Mouse (Mus musculus) intestine, embryonic 14.5 days (tissue): ENCODE data around the gene Nsun7. TPM values are rescaled to one million over a fixed set of nuclear protein-coding genes. Genes with fewer than 3 reads are reported as not detected.

Source experiments
- ATAC-seq: fragments of 200-750 bp; cut with Nextera tagmentation; replicated peaks from 2 replicates; pipeline ENCODE4 v1.8.0; 2017; ENCODE audit warnings: low read depth, moderate number of reproducible peaks, moderate TSS enrichment, moderate library complexity; ENCODE audit not compliant: low FRiP score, low TSS enrichment
- DNase-seq: peaks from one replicate; pipeline ENCODE4 v3.0.0-alpha.2; 2018; ENCODE audit warnings: low spot score
- H3K27ac ChIP-seq: fragments of 300-500 bp; sonication (generic); 2 replicates; pipeline ENCODE4 v1.5.1; 2014; ENCODE audit warnings: low read depth, mild to moderate bottlenecking, control low read depth
- H3K27me3 ChIP-seq: fragments of 300-500 bp; sonication (generic); replicated peaks from 2 replicates; pipeline ENCODE4 v1.6.1; 2014; ENCODE audit warnings: low read length, control low read depth; ENCODE audit not compliant: control insufficient read depth, insufficient read depth
- H3K36me3 ChIP-seq: fragments of 300-500 bp; sonication (generic); 2 replicates; pipeline ENCODE4 v1.6.1; 2014; ENCODE audit warnings: low read length, control low read depth; ENCODE audit not compliant: control insufficient read depth, insufficient read depth
- H3K4me1 ChIP-seq: fragments of 300-500 bp; sonication (generic); replicated peaks from 2 replicates; pipeline ENCODE4 v1.6.1; 2014; ENCODE audit warnings: low read length, control low read depth, mixed read lengths; ENCODE audit not compliant: control insufficient read depth, insufficient read depth
- H3K4me2 ChIP-seq: fragments of 300-500 bp; sonication (generic); 2 replicates; pipeline ENCODE4 v1.6.1; 2014; ENCODE audit warnings: low read length
- H3K4me3 ChIP-seq: fragments of 300-500 bp; sonication (generic); 2 replicates; pipeline ENCODE4 v1.5.1; 2014; ENCODE audit warnings: low read depth, low read length, control low read depth, mixed read lengths
- H3K9ac ChIP-seq: fragments of 300-500 bp; sonication (generic); 2 replicates; pipeline ENCODE4 v1.6.1; 2014; ENCODE audit warnings: mild to moderate bottlenecking, low read length
- H3K9me3 ChIP-seq: fragments of 300-500 bp; sonication (generic); 2 replicates; pipeline ENCODE4 v1.6.1; 2016; ENCODE audit warnings: low read length, control low read depth; ENCODE audit not compliant: control insufficient read depth
- WGBS: fragments of 180-500 bp; shearing (Covaris S2); extraction: QIAGEN DNeasy Blood & Tissue Kit; methylation state at CpG from one replicate; pipeline ENCODE4 v1.1.7; 2014; 5-methylcytosine and 5-hydroxymethylcytosine counted together
- polyA plus RNA-seq: library from polyadenylated mRNA; unstranded; fragments of >200 nt; fragmentation: Nextera tagmentation; extraction: Ambion mirVana; gene quantifications from 2 replicates; pipeline ENCODE4 v1.2.1, GENCODE M21; 2014

Gene Nsun7
- polyA plus RNA-seq, 1 experiment from 2014 or later, result 0.22 TPM

- H3K4me1 ChIP-seq, result no peaks in the 10 kb centered on the region
- H3K9me3 ChIP-seq, result no peaks in the 10 kb centered on the region
- no peaks in the 10 kb centered on the region for H3K36me3 ChIP-seq
- ATAC-seq (no peak), DNase-seq (no peak)
- no peak overlapping the region for H3K27ac ChIP-seq
- no peak overlapping the region for H3K4me3 ChIP-seq
- H3K9ac ChIP-seq, result no peak overlapping the region
- WGBS, result 80% methylated on average over 2 of the region's 2 CpGs
- no peaks in the 10 kb centered on the region for H3K27me3 ChIP-seq
- H3K4me2 ChIP-seq, result no peak overlapping the region
These were observed 2.8 kb downstream of the Nsun7 start for GRCm38 (mm10) chr5:66262475-66262874.

- H3K9me3 ChIP-seq, result no peaks in the 10 kb centered on the region
- no peak overlapping the region for H3K9ac ChIP-seq
- H3K27me3 ChIP-seq, result no peaks in the 10 kb centered on the region
- ATAC-seq (no peak), DNase-seq (peak; percentile 60)
- no peaks in the 10 kb centered on the region for H3K4me1 ChIP-seq
- H3K4me2 ChIP-seq, result no peak overlapping the region
- no peak overlapping the region for H3K27ac ChIP-seq
- 37% methylated on average over 4 of the region's 4 CpGs for WGBS
- H3K36me3 ChIP-seq, result no peaks in the 10 kb centered on the region
- no peak overlapping the region for H3K4me3 ChIP-seq
These were observed 3.7 kb downstream of the Nsun7 start for GRCm38 (mm10) chr5:66263398-66263797.

- H3K9me3 ChIP-seq, result no peaks in the 10 kb centered on the region
- DNase-seq, result no peak
- H3K27me3 ChIP-seq, result no peaks in the 10 kb centered on the region
- H3K36me3 ChIP-seq, result no peaks in the 10 kb centered on the region
- no peak overlapping the region for H3K4me3 ChIP-seq
- H3K4me2 ChIP-seq, result no peak overlapping the region
- H3K27ac ChIP-seq, result no peak overlapping the region
- H3K9ac ChIP-seq, result no peak overlapping the region
- no peaks in the 10 kb centered on the region for H3K4me1 ChIP-seq
- WGBS, result 74% methylated on average over 7 of the region's 7 CpGs
- no peak for ATAC-seq
These were observed 9.9 kb downstream of the Nsun7 start for GRCm38 (mm10) chr5:66269616-66270015.

GRCm38 (mm10) chr5:66271141-66271540 is 11.4 kb downstream of the Nsun7 start:
- H3K9me3 ChIP-seq, result no peaks in the 10 kb centered on the region
- H3K36me3 ChIP-seq, result no peaks in the 10 kb centered on the region
- no peak overlapping the region for H3K9ac ChIP-seq
- DNase-seq (no peak), ATAC-seq (no peak)
- no peaks in the 10 kb centered on the region for H3K27me3 ChIP-seq
- no peaks in the 10 kb centered on the region for H3K4me1 ChIP-seq
- H3K27ac ChIP-seq, result no peak overlapping the region
- no peak overlapping the region for H3K4me2 ChIP-seq
- H3K4me3 ChIP-seq, result no peak overlapping the region
- 77% methylated on average over 2 of the region's 2 CpGs for WGBS

- no peak overlapping the region for H3K4me2 ChIP-seq
- no peak overlapping the region for H3K27ac ChIP-seq
- no peak for ATAC-seq
- 54% methylated on average over 3 of the region's 3 CpGs for WGBS
- no peaks in the 10 kb centered on the region for H3K4me1 ChIP-seq
- no peaks in the 10 kb centered on the region for H3K9me3 ChIP-seq
- H3K4me3 ChIP-seq, result no peak overlapping the region
- DNase-seq, result no peak
- no peaks in the 10 kb centered on the region for H3K27me3 ChIP-seq
- no peak overlapping the region for H3K9ac ChIP-seq
- H3K36me3 ChIP-seq, result no peaks in the 10 kb centered on the region
These were observed 14.7 kb downstream of the Nsun7 start for GRCm38 (mm10) chr5:66274417-66274816.

- Histone ChIP-seq H3K4me3 (no peak overlapping the region), H3K9me3 (no peaks in the 10 kb centered on the region), H3K4me1 (no peaks in the 10 kb centered on the region), H3K9ac (no peak overlapping the region), H3K27ac (no peak overlapping the region), H3K27me3 (no peaks in the 10 kb centered on the region), H3K36me3 (no peaks in the 10 kb centered on the region), H3K4me2 (no peak overlapping the region)
- WGBS, result 81% methylated on average over 2 of the region's 2 CpGs
- DNase-seq (no peak), ATAC-seq (no peak)
These were observed 20.0 kb downstream of the Nsun7 start for GRCm38 (mm10) chr5:66279650-66280049.

GRCm38 (mm10) chr5:66280742-66281141 is 21.0 kb downstream of the Nsun7 start:
- no peaks in the 10 kb centered on the region for H3K4me1 ChIP-seq
- no peak overlapping the region for H3K27ac ChIP-seq
- no peak for DNase-seq
- H3K9me3 ChIP-seq, result no peaks in the 10 kb centered on the region
- H3K4me3 ChIP-seq, result no peak overlapping the region
- no peaks in the 10 kb centered on the region for H3K36me3 ChIP-seq
- 80% methylated on average over 6 of the region's 6 CpGs for WGBS
- no peak for ATAC-seq
- H3K9ac ChIP-seq, result no peak overlapping the region
- no peak overlapping the region for H3K4me2 ChIP-seq
- H3K27me3 ChIP-seq, result no peaks in the 10 kb centered on the region

- H3K27ac ChIP-seq, result no peak overlapping the region
- no peaks in the 10 kb centered on the region for H3K4me1 ChIP-seq
- H3K9me3 ChIP-seq, result no peaks in the 10 kb centered on the region
- no peaks in the 10 kb centered on the region for H3K27me3 ChIP-seq
- DNase-seq (no peak), ATAC-seq (no peak)
- H3K9ac ChIP-seq, result no peak overlapping the region
- no peak overlapping the region for H3K4me3 ChIP-seq
- 86% methylated on average over 11 of the region's 11 CpGs for WGBS
- H3K36me3 ChIP-seq, result no peaks in the 10 kb centered on the region
- no peak overlapping the region for H3K4me2 ChIP-seq
These were observed 34.5 kb downstream of the Nsun7 start for GRCm38 (mm10) chr5:66294106-66294625.

- Histone ChIP-seq H3K27me3 (no peaks in the 10 kb centered on the region), H3K27ac (no peak overlapping the region), H3K4me1 (no peaks in the 10 kb centered on the region), H3K4me2 (no peak overlapping the region), H3K4me3 (no peak overlapping the region), H3K36me3 (no peaks in the 10 kb centered on the region), H3K9ac (no peak overlapping the region), H3K9me3 (no peaks in the 10 kb centered on the region)
- no peak for ATAC-seq
- DNase-seq, result no peak
- 90% methylated on average over 4 of the region's 4 CpGs for WGBS
These were observed 35.3 kb downstream of the Nsun7 start for GRCm38 (mm10) chr5:66294952-66295351.
